Mouse (Mus musculus) lung, adult 2 months (tissue): ENCODE measurements around the gene Ddx23.

ENCODE experiments used
- CTCF ChIP-seq: fragments of 200-500 bp; IDR thresholded peaks from 2 replicates; pipeline ENCODE4 v1.5.1; 2011; ENCODE audit warnings: mild to moderate bottlenecking, low read length, control low read depth; ENCODE audit not compliant: insufficient read depth
- POLR2A ChIP-seq: fragments of 200-500 bp; IDR thresholded peaks from 2 replicates; pipeline ENCODE4 v1.6.1; 2011; ENCODE audit warnings: low read depth, mild to moderate bottlenecking, control low read depth, low read length, borderline replicate concordance; ENCODE audit errors: extremely low read depth

DNA sequence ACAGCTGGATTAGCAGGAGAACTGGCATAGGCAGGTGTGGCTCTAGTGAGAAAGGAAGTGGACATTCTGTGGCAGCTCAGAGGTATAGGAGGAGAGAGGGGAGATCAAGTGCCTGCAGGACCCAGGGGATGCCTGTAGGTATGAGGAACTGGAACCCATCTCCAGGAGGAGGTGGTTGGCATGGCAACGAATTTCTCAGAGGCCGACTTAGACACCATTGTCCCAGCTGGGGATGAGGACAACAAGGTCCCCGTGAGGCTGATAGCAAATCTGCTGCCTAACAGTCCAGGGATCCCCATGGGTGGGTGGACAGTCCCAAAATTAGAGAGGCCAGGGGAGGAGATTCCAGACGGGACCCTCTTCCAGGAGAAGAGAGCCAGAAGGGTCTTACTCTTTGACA is 29.8 kb downstream of the Ddx23 start:
- no peak for TF ChIP-seq CTCF
- no peak for TF ChIP-seq POLR2A
